Mouse (Mus musculus): ENCODE results near the gene Sdr39u1. TPM values are rescaled to one million over a fixed set of nuclear protein-coding genes. Genes with fewer than 3 reads are reported as not detected.

The Sdr39u1 gene
- polyA plus RNA-seq (2012; rRNA removed): 214 and 218 TPM in 2 replicates

DNA sequence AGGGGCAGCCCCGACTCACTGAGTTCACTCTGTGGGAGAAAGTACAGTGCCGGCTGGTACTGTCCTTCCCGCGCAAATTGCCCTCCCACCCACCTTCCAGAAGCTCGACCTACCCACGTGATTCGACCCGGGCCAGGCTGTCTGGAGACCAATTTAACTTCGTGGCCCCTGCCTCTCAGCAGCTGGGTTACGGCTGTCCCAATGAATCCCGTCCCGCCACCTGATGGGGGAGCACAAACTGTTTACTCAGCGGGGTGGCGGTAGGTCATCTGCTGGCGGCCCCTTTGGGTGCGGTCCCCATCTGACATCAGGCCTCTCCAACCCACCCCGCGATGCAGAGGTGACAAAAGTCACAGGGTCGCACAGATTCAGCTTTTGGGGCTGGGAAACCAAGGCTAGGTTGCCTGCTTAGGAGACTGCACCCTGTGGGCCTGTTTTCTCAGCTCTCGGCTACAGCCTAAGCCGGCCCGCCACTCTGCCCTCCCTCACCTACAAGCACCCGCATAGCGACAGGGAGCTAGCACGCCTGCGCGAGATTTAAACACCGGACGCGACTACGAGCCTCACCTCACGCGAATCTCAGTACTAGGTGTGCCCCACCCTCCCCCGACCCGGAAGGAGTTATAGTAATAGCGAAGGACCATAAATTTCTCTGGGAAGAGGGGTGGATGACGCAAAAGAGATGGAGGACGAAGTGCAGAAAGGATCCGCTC is at the start of gene Sdr39u1:
TSS of gene Sdr39u1 (minus strand) at position 593 of the 713 bp plus-strand sequence.
- TF ChIP-seq POLR2A (IDR thresholded peaks at IDR 0.05; ENCODE audit: borderline replicate concordance, insufficient read depth, low read length): peak; percentile 94
- no peak for TF ChIP-seq CTCF (IDR thresholded peaks at IDR 0.05; ENCODE audit: borderline replicate concordance, insufficient read depth, low read depth, low read length)
- DNase-seq: peak; percentile 91 to 94
- peaks cover 3% of the 10 kb centered on the region; the same call in 1 of the 2 replicates for H3K4me1 ChIP-seq (ENCODE audit: control insufficient read depth, insufficient read depth, low read length)
- 1% methylated on average over 39 of the region's 39 CpGs for WGBS
- H3K27ac ChIP-seq (ENCODE audit: insufficient read depth, low read length): peak within 1 kb of the TSS; percentile 86
- peak within 1 kb of the TSS; percentile 86 for H3K4me3 ChIP-seq (replicated peaks; ENCODE audit: insufficient read depth, low read depth, low read length)
- H3K27me3 ChIP-seq (ENCODE audit: control insufficient read depth, insufficient read depth, low read length): no peaks in the 10 kb centered on the region

DNA sequence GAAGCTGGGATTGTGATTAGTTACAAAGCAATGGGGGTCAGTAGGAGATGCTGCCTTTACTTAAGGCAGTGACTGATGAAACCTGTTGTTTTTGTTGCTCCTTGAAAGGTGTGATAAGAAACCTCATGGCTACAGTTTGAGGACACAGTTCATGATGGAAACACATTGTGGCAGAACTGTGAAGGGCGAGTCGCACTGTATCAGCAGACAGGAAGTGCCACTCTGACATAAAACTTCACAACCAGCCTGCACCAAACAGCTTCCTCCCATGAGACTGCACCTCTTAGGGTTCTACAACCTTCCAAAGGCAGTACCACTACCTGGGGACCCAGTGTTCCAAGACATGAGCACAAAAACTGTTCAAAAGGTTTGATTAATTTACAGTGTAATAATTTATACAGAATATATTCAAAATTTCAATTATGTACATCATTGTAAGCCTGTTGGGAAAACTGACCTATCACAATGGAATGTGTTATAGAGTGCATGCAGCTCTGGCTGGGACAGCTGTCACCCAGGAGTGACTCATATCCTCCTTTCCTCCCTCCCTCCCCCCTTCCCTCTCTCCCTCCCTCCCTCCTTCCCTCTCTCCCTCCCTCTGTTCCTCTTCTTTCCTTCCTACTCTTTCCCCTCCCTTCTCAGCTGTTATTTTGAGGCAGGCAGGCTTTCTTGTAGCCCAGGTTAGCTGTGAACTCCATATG is 46.3 kb upstream of the Sdr39u1 start:
- no peaks in the 10 kb centered on the region; the same call in 1 of the 2 replicates for H3K27me3 ChIP-seq (ENCODE audit: control insufficient read depth, insufficient read depth, low read length)
- no peak overlapping the region for H3K4me3 ChIP-seq (replicated peaks; ENCODE audit: insufficient read depth, low read depth, low read length)
- H3K27ac ChIP-seq (ENCODE audit: insufficient read depth, low read length): no peak overlapping the region
- WGBS: 91% methylated on average over 2 of the region's 2 CpGs
- peaks cover 4% of the 10 kb centered on the region; the same call in 1 of the 2 replicates for H3K4me1 ChIP-seq (ENCODE audit: control insufficient read depth, insufficient read depth, low read length)
- TF ChIP-seq CTCF (IDR thresholded peaks at IDR 0.05; ENCODE audit: borderline replicate concordance, insufficient read depth, low read depth, low read length) (no peak), POLR2A (IDR thresholded peaks at IDR 0.05; ENCODE audit: borderline replicate concordance, insufficient read depth, low read length) (no peak)
- no peak for DNase-seq

DNA sequence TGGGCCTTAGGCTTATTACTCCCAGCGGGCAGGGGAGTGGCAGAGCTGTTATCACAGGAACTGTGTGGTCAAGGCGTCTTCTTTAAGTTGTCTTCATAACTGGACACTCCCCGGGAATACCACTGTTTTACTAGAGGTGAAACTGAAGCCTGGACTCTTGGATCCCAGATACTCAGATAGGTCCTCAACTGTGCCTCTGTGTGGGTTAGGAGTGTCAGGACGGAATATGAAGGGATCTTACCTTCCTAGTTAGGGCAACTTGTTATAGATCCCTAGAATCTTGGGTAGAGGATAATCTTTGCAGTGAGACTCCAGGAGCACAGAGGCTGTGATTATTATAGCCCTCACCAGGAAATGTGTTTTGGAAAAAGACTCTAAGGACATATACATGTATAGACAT is 44.5 kb upstream of the Sdr39u1 start, which contains the start of gene Cma1:
TSS of gene Cma1 (minus strand) at position 101 of the 400 bp plus-strand sequence.
- H3K27ac ChIP-seq (ENCODE audit: insufficient read depth, low read length): no peak within 1 kb of the TSS
- H3K4me1 ChIP-seq (ENCODE audit: control insufficient read depth, insufficient read depth, low read length): peaks cover 10% of the 10 kb centered on the region
- no peaks in the 10 kb centered on the region for H3K27me3 ChIP-seq (ENCODE audit: control insufficient read depth, insufficient read depth, low read length)
- DNase-seq: no peak
- WGBS: 92% methylated on average over 4 of the region's 4 CpGs
- TF ChIP-seq CTCF (IDR thresholded peaks at IDR 0.05; ENCODE audit: borderline replicate concordance, insufficient read depth, low read depth, low read length) (no peak), POLR2A (IDR thresholded peaks at IDR 0.05; ENCODE audit: borderline replicate concordance, insufficient read depth, low read length) (no peak)
- H3K4me3 ChIP-seq (replicated peaks; ENCODE audit: insufficient read depth, low read depth, low read length): no peak within 1 kb of the TSS

DNA sequence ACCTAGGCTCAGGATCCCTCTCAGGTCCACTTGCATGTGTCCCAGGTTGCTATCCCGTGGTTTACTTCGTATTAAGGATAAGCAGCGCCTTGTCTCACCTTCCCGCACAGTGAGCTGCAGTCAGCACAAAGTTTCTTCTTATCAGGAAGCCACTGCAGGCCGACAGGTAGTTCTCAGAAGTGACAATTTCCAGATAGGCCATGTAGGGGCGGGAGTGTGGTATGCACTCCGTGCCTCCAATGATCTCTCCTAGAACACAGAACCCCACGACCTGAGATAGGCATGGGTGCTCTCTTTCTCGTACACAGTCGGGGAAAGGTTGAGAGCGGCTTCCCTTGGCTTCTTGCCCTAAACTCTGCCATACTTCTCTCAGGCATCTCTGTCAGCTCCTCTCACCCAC is 43.5 kb upstream of the Sdr39u1 start:
- no peak overlapping the region for H3K27ac ChIP-seq (ENCODE audit: insufficient read depth, low read length)
- H3K4me3 ChIP-seq (replicated peaks; ENCODE audit: insufficient read depth, low read depth, low read length): no peak overlapping the region
- WGBS: 84% methylated on average over 11 of the region's 11 CpGs
- H3K4me1 ChIP-seq (ENCODE audit: control insufficient read depth, insufficient read depth, low read length): peaks cover 10% of the 10 kb centered on the region
- TF ChIP-seq POLR2A (IDR thresholded peaks at IDR 0.05; ENCODE audit: borderline replicate concordance, insufficient read depth, low read length): no peak
- no peak for TF ChIP-seq CTCF (IDR thresholded peaks at IDR 0.05; ENCODE audit: borderline replicate concordance, insufficient read depth, low read depth, low read length)
- no peak for DNase-seq
- H3K27me3 ChIP-seq (ENCODE audit: control insufficient read depth, insufficient read depth, low read length): no peaks in the 10 kb centered on the region

DNA sequence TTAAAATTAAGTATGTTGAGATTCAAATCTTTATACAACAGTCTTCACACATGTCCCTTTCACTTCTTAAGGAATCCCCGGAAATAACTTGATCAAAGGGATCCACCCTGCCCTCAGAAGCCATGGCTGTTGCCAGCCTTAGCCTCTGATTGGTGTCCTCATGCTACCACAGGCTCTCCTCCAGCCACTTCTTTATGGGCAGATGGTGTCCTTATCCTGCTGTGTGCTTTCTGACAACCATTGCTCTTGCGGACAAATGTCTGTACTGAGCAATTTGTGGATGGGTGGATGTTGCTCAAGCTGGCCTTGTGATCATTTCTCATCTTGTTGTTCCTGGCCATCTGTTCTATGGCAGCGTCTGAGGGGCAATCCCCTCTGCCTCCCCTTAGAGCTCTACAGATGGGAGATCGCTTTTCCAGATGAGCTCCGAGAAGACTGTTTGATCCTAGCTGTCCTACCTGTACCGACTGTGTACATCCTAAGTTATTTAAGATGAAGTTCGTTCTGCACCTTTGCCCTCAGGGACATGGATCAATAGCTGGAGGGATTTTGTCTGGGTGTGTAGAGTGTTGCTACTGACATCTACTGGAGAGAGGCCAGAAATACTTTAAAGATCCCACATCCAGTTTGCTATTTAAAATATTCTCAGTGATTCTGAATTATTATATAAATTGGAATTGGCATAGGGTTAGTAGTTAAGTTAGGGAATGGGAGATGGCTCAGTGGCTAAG is 40.1 kb upstream of the Sdr39u1 start:
- H3K4me1 ChIP-seq (ENCODE audit: control insufficient read depth, insufficient read depth, low read length): peaks cover 5% of the 10 kb centered on the region
- peak; percentile 18 to 43 for DNase-seq
- peak overlapping the region; percentile 50 for H3K27ac ChIP-seq (ENCODE audit: insufficient read depth, low read length)
- H3K27me3 ChIP-seq (ENCODE audit: control insufficient read depth, insufficient read depth, low read length): no peaks in the 10 kb centered on the region
- 12% methylated on average over 7 of the region's 7 CpGs for WGBS
- TF ChIP-seq POLR2A (IDR thresholded peaks at IDR 0.05; ENCODE audit: borderline replicate concordance, insufficient read depth, low read length) (no peak), CTCF (IDR thresholded peaks at IDR 0.05; ENCODE audit: borderline replicate concordance, insufficient read depth, low read depth, low read length) (no peak)
- H3K4me3 ChIP-seq (replicated peaks; ENCODE audit: insufficient read depth, low read depth, low read length): no peak overlapping the region

DNA sequence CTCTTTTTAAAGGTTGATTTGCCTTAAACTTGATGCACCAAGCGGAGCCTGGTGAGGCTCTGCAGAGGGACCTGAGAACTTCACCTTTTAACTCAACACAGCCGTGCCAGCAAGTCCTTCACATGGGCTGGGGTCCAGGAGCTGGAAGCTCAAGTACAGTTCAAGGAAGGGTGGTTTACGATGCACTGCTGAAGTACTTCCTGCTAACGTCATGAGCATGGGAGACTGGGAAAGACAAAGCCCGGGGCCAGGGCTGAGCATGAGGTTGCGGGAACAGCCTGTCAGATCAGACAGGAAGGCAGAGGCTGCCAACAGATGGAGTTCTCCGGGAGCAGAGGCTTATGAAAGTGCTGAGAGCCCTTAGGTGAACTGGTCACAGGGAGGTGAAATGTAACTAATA is 33.5 kb upstream of the Sdr39u1 start:
- Histone ChIP-seq H3K4me1 (ENCODE audit: control insufficient read depth, insufficient read depth, low read length) (no peaks in the 10 kb centered on the region), H3K27ac (ENCODE audit: insufficient read depth, low read length) (no peak overlapping the region), H3K4me3 (replicated peaks; ENCODE audit: insufficient read depth, low read depth, low read length) (no peak overlapping the region), H3K27me3 (ENCODE audit: control insufficient read depth, insufficient read depth, low read length) (no peaks in the 10 kb centered on the region)
- no peak for DNase-seq
- WGBS: 21% methylated on average over 7 of the region's 7 CpGs
- no peak for TF ChIP-seq CTCF (IDR thresholded peaks at IDR 0.05; ENCODE audit: borderline replicate concordance, insufficient read depth, low read depth, low read length)
- TF ChIP-seq POLR2A (IDR thresholded peaks at IDR 0.05; ENCODE audit: borderline replicate concordance, insufficient read depth, low read length): no peak

DNA sequence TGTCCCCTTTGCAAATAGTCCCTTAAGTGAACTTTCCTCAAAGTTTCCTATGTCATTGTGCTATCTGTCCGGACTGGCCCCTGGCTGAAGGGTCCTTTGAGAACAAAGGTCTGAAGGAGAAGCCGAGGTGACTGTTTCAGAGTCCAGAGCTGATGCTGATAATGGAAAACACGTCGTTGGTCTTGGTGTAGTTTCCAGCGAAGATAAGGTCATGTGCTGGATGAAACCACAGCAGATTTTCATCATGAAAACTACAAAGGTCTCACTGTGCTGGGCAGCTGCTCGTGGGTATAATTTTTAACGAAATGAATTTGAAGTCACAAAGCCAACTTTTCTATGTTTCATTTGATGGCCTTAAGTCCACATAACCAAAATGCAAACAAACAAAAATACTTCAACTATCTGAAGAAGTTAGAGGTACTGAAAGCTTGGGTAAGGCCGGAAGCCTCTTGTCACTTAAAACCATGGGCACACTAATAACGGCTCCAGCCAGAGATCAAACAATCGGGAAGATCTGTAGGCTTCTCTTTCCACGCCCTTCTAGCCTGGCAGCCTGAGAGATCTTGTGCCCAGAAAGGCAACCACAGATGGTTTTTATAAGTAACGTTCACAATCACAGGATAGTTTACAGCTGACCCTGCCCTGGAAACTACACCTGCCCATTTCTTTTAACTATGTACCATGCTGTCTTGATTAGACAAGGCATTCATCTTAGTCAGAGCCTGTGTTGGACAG is 29.3 kb upstream of the Sdr39u1 start:
- Histone ChIP-seq H3K27ac (ENCODE audit: insufficient read depth, low read length) (no peak overlapping the region), H3K27me3 (ENCODE audit: control insufficient read depth, insufficient read depth, low read length) (no peaks in the 10 kb centered on the region), H3K4me3 (replicated peaks; ENCODE audit: insufficient read depth, low read depth, low read length) (no peak overlapping the region), H3K4me1 (ENCODE audit: control insufficient read depth, insufficient read depth, low read length) (no peaks in the 10 kb centered on the region)
- DNase-seq: no peak
- WGBS: 84% methylated on average over 12 of the region's 12 CpGs
- TF ChIP-seq POLR2A (IDR thresholded peaks at IDR 0.05; ENCODE audit: borderline replicate concordance, insufficient read depth, low read length): no peak
- TF ChIP-seq CTCF (IDR thresholded peaks at IDR 0.05; ENCODE audit: borderline replicate concordance, insufficient read depth, low read depth, low read length): no peak

Measured in cerebellum, adult 2 months (tissue).